Mouse (Mus musculus) heart, adult 2 months (tissue): ENCODE data around the gene Pde4b.

Source experiments
- CTCF ChIP-seq: fragments of 200-600 bp; IDR thresholded peaks from 2 replicates; pipeline ENCODE4 v1.8.1; 2022; ENCODE audit warnings: antibody characterized with exemption, mild to moderate bottlenecking, moderate library complexity
- EP300 ChIP-seq: fragments of 200-500 bp; IDR thresholded peaks from 2 replicates; pipeline ENCODE4 v1.6.1; 2011; ENCODE audit warnings: low read depth, low read length, control low read depth; ENCODE audit not compliant: insufficient read depth
- POLR2A ChIP-seq: fragments of 200-500 bp; IDR thresholded peaks from 2 replicates; pipeline ENCODE4 v1.6.1; 2011; ENCODE audit warnings: mild to moderate bottlenecking, low read depth, low read length, control low read depth; ENCODE audit not compliant: insufficient read depth

GRCm38 (mm10) chr4:102478860-102479259 lies 391.5 kb downstream of the Pde4b start:
- no peak for TF ChIP-seq POLR2A
- no peak for TF ChIP-seq CTCF
- no peak for TF ChIP-seq EP300
